Mouse (Mus musculus): Measurements from ENCODE around the gene Pitpnm2.
"Not testable (repeated sequence)": the region's sequence is repeated elsewhere in the genome, so short reads cannot be mapped to it uniquely, and the experiment has no call there.

Pitpnm2 gene

GRCm38 (mm10) chr5:124249614-124250591 lies at the start of gene Pitpnm2:
Gene Pitpnm2 (minus strand): TSS chr5:124249760.
- DNase-seq (ENCODE audit: inconsistent ontology term): peak; percentile 78

- DNase-seq (ENCODE audit: inconsistent ontology term): not testable (repeated sequence)
Measured at GRCm38 (mm10) chr5:124299307-124299706, 49.7 kb upstream of the Pitpnm2 start.

GRCm38 (mm10) chr5:124296475-124296874 lies 46.9 kb upstream of the Pitpnm2 start:
- DNase-seq (ENCODE audit: inconsistent ontology term): no peak

GRCm38 (mm10) chr5:124293967-124294366 lies 44.4 kb upstream of the Pitpnm2 start:
- DNase-seq (ENCODE audit: inconsistent ontology term): no peak

- DNase-seq (ENCODE audit: inconsistent ontology term): no peak
Measured at GRCm38 (mm10) chr5:124290216-124290615, 40.7 kb upstream of the Pitpnm2 start.

- DNase-seq (ENCODE audit: inconsistent ontology term): no peak
Measured at GRCm38 (mm10) chr5:124287616-124288247, 38.2 kb upstream of the Pitpnm2 start.

GRCm38 (mm10) chr5:124284330-124284729 lies 34.8 kb upstream of the Pitpnm2 start:
- DNase-seq (ENCODE audit: inconsistent ontology term): no peak

- no peak for DNase-seq (ENCODE audit: inconsistent ontology term)
Measured at GRCm38 (mm10) chr5:124282854-124283253, 33.3 kb upstream of the Pitpnm2 start.

GRCm38 (mm10) chr5:124270226-124270625 lies 20.7 kb upstream of the Pitpnm2 start:
- DNase-seq (ENCODE audit: inconsistent ontology term): no peak

- no peak for DNase-seq (ENCODE audit: inconsistent ontology term)
Measured at GRCm38 (mm10) chr5:124269661-124270060, 20.1 kb upstream of the Pitpnm2 start.

- DNase-seq (ENCODE audit: inconsistent ontology term): no peak
Measured at GRCm38 (mm10) chr5:124267652-124268051, 18.1 kb upstream of the Pitpnm2 start.

- no peak for DNase-seq (ENCODE audit: inconsistent ontology term)
Measured at GRCm38 (mm10) chr5:124266821-124267220, 17.3 kb upstream of the Pitpnm2 start.

GRCm38 (mm10) chr5:124263246-124263645 lies 13.7 kb upstream of the Pitpnm2 start:
- no peak for DNase-seq (ENCODE audit: inconsistent ontology term)

GRCm38 (mm10) chr5:124262090-124262489 lies 12.5 kb upstream of the Pitpnm2 start:
- DNase-seq (ENCODE audit: inconsistent ontology term): no peak

- no peak for DNase-seq (ENCODE audit: inconsistent ontology term)
Measured at GRCm38 (mm10) chr5:124259133-124259532, 9.6 kb upstream of the Pitpnm2 start.

GRCm38 (mm10) chr5:124258026-124258425 lies 8.5 kb upstream of the Pitpnm2 start:
- DNase-seq (ENCODE audit: inconsistent ontology term): no peak

- DNase-seq (ENCODE audit: inconsistent ontology term): no peak
Measured at GRCm38 (mm10) chr5:124255141-124255540, 5.6 kb upstream of the Pitpnm2 start.

- no peak for DNase-seq (ENCODE audit: inconsistent ontology term)
Measured at GRCm38 (mm10) chr5:124253555-124253954, 4.0 kb upstream of the Pitpnm2 start.

GRCm38 (mm10) chr5:124252580-124253320 lies 3.2 kb upstream of the Pitpnm2 start:
- no peak for DNase-seq (ENCODE audit: inconsistent ontology term)

- DNase-seq (ENCODE audit: inconsistent ontology term): no peak
Measured at GRCm38 (mm10) chr5:124251070-124251469, 1.5 kb upstream of the Pitpnm2 start.

- peak; percentile 62 for DNase-seq (ENCODE audit: inconsistent ontology term)
Measured at GRCm38 (mm10) chr5:124248845-124249613, 531 bp downstream of the Pitpnm2 start.

All from Muller cell, postnatal 12 days (primary cell).